Mouse (Mus musculus): ENCODE data around the gene Calcrl. TPM values are rescaled to one million over a fixed set of nuclear protein-coding genes. Genes with fewer than 3 reads are reported as not detected.
A peak's percentile ranks its signal among the peaks of the same experiment; 100 is the strongest.
"Not testable (repeated sequence)": the region's sequence is repeated elsewhere in the genome, so short reads cannot be mapped to it uniquely, and the experiment has no call there.

Calcrl gene
- total RNA-seq, 1 experiment from 2014 or later, result 404 TPM

DNA sequence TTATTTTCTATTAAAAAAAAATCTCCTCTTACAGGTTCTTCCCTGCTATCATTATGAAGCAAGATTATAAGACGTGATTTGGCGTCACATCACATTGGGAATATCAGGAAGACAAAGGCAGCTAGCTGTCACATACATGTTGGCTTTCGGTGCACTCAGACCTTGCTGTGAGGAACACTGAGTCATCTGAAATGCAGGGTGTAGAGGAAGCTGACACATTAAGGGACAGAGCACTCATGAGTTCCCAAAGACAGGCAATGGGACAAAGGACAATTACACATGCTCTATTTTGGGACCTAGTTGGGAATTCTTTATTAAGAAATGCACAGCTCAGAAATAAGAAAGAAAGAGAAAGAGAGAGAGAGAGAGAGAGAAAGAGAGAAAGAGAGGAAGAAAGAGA lies 20.4 kb downstream of the Calcrl start:
- no peak for ATAC-seq (replicated peaks in 1 of 2; ENCODE audit: insufficient read depth in 1 of 2, low FRiP score in 2 of 2, low TSS enrichment in 1 of 2, low read depth in 1 of 2, poor library complexity in 2 of 2, severe bottlenecking in 2 of 2)

DNA sequence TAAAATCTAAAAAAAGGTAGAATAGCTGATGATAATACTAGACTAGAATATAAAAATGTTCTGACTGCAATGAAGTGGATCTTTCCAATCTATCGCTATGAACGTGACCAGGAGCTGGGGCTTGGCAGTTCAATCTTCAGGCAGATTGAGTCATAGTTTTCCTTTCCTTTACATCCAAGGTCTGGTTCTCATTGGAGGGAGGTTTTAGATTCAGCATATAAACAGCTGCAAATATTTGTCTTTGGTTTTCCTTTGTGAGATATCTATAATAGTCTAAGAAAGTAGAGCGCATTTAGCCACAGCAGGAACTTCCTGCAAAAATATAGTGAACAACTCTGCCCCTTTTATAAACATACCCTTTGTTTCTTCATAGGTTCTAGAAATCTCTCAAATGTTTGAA lies 22.5 kb downstream of the Calcrl start:
- ATAC-seq (replicated peaks in 1 of 2; ENCODE audit: insufficient read depth in 1 of 2, low FRiP score in 2 of 2, low TSS enrichment in 1 of 2, low read depth in 1 of 2, poor library complexity in 2 of 2, severe bottlenecking in 2 of 2), result no peak

DNA sequence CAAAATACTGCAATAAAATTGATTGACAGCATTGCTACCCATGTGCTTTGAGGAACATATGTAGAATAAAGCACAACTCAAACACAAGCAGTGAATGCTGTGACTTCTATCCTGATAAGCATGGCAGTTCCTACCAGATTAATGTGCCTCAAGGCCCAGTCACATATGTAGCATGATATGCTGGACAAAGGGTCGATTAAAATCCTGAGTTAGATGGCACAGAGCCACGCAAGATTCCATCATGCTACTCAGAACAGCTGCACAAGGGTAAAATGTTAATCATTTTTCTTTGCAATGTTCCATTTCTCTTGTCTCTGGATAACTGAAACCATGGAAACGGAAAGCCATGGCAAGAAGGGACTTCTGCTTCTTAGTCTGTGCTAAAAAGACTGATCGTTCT lies 28.7 kb downstream of the Calcrl start:
- no peak for ATAC-seq (replicated peaks in 1 of 2; ENCODE audit: insufficient read depth in 1 of 2, low FRiP score in 2 of 2, low TSS enrichment in 1 of 2, low read depth in 1 of 2, poor library complexity in 2 of 2, severe bottlenecking in 2 of 2)

DNA sequence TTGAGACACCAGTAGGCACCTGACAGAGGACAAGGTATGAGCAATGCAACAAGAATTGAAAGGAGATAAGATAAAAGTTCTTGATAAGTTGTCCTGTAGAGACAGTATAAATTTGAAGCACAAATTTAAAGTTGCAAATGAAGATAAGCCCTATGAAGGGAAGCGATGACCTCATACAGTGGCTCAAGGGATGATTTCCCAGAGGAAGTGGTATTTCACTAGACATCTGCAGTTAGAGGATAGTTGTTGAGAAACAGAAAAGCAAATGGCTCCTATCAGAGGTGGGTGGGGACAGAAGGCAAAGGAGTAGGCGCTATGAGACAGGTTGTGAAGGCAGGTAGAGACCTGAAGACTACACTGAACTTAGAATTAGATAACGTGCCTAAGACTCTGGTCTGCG lies 32.0 kb downstream of the Calcrl start:
- peak; percentile 32 to 77; a peak in 1 of 4 replicates for ATAC-seq (replicated peaks in 1 of 2; ENCODE audit: insufficient read depth in 1 of 2, low FRiP score in 2 of 2, low TSS enrichment in 1 of 2, low read depth in 1 of 2, poor library complexity in 2 of 2, severe bottlenecking in 2 of 2)

DNA sequence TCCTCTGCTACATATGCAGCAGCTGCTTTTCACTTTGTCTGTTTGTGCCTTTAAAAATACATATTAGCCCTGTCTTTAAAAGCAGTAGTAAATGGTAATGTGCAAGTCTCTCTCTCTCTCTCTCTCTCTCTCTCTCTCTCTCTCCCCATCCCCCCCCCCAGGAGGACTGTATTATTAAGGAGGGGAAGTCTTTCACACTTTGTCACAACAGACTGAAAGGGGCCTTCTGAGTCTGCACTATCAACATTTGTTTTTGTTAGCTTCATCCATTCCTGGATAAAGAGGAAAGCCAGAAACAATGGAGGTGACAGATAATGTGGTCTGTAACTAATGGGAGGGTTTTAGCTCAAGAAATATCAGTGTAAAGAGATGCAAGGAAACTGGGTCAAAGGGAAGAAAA lies 36.1 kb downstream of the Calcrl start:
- ATAC-seq (replicated peaks in 1 of 2; ENCODE audit: insufficient read depth in 1 of 2, low FRiP score in 2 of 2, low TSS enrichment in 1 of 2, low read depth in 1 of 2, poor library complexity in 2 of 2, severe bottlenecking in 2 of 2), result no peak

DNA sequence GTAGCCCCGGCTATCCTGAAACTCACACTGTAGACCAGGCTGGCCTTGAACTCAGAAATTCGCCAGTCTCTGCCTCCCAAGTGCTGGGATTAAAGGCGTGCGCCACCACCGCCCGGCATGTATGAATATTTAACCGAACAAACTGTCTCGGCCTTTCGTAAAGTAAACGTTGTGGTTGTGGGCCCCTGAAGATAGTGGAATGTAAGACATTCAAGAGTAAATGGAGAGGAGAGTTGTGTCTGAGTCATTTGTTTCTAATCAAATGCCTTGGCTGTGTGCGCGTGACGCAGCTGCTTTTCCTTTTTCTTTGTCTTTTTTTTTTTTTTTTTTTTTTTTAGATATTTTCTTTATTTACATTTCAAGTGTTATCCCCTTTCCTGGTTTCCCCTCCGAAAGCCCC lies 36.7 kb downstream of the Calcrl start:
- not testable (repeated sequence) for ATAC-seq (replicated peaks in 1 of 2; ENCODE audit: insufficient read depth in 1 of 2, low FRiP score in 2 of 2, low TSS enrichment in 1 of 2, low read depth in 1 of 2, poor library complexity in 2 of 2, severe bottlenecking in 2 of 2)

DNA sequence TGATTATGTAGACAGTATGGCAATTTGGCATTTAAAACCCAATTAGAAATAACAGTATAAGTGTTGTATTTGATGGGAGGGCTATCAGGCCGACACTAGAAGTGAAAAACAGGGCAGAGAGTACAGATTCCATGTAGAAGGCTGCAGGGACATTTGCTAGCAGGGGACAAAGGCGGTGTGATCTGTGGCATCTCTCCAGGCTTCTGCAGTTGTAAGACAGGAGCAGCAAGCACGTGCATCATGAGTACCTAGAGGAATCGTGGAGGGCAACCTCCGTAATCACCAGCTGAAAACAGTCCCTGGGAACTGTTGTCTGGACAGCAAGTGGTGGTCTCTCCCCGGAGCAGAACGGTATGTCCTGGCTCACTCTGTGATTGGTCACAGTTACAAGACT lies 37.2 kb downstream of the Calcrl start:
- ATAC-seq (replicated peaks in 1 of 2; ENCODE audit: insufficient read depth in 1 of 2, low FRiP score in 2 of 2, low TSS enrichment in 1 of 2, low read depth in 1 of 2, poor library complexity in 2 of 2, severe bottlenecking in 2 of 2), result no peak

DNA sequence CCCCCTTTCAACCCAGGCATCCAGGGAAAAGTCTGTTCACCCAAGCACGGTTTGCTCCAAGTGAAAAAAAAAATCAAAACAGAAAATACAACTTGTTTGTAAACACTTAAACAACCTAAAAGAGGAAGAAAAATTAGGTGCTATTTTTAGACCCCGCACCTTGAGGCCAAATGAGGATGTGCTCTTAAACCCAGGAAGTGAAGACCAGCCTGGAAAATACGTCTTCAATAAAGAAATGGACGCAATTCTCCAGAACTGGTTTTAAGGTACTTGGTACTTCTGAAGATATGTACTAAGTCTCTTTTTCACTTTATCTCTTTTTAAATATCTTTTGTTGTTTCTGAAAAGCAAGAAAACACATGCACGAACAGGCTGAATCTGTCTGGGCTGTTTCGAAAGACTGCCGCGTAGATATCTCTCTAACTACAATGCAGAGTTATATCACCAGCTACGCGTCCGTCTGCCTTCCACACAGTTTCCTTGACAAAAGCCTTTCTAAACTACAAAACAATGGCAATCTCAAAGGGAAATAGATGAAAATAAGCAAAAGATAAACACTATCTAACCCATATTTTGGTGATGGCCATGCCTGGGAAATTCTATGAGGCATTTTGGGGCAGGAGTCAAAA lies 37.7 kb downstream of the Calcrl start:
- ATAC-seq (replicated peaks in 1 of 2; ENCODE audit: insufficient read depth in 1 of 2, low FRiP score in 2 of 2, low TSS enrichment in 1 of 2, low read depth in 1 of 2, poor library complexity in 2 of 2, severe bottlenecking in 2 of 2), result peak in 1 of 2 experiments; percentile 57; a peak in 1 of 4 replicates

DNA sequence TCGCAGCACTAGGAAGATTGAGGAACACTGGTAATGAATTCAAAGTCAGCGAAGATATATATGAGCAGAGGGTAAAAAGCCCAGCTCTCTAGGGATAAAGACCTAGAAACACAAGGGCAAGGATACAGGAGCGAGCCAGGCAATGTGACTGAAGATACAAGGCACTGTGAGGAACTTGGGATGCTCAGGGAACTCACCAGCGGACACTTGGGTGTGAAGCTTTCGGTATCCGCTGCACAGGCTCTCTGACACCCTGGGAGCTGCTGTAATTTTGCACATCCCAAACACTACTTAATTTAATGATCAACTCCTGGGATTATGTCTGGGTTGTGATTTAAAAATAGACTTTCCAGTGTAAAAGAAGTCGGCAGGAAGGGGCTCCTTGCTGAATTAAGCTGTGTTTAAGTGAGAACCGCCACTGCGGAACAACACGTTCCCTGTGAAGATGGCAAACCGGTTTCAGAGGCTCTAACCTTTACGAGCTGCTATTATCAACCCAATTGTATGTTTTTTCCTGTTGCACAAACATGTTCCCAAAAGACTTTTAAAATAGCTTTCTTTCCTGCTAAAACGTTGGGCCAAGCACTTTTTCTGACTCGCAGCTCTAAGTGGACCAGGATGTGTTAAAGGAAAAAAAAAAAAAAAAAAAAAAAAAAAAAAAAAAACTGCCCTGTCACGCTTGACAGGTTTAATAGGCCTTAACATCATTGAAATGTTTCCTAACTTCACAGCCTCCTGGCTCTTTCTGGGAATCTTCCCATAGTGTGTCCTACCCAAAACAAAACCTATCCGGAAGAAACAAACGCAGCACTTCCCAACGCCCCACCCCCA lies 38.4 kb downstream of the Calcrl start:
- ATAC-seq (replicated peaks in 1 of 2; ENCODE audit: insufficient read depth in 1 of 2, low FRiP score in 2 of 2, low TSS enrichment in 1 of 2, low read depth in 1 of 2, poor library complexity in 2 of 2, severe bottlenecking in 2 of 2), result no peak

DNA sequence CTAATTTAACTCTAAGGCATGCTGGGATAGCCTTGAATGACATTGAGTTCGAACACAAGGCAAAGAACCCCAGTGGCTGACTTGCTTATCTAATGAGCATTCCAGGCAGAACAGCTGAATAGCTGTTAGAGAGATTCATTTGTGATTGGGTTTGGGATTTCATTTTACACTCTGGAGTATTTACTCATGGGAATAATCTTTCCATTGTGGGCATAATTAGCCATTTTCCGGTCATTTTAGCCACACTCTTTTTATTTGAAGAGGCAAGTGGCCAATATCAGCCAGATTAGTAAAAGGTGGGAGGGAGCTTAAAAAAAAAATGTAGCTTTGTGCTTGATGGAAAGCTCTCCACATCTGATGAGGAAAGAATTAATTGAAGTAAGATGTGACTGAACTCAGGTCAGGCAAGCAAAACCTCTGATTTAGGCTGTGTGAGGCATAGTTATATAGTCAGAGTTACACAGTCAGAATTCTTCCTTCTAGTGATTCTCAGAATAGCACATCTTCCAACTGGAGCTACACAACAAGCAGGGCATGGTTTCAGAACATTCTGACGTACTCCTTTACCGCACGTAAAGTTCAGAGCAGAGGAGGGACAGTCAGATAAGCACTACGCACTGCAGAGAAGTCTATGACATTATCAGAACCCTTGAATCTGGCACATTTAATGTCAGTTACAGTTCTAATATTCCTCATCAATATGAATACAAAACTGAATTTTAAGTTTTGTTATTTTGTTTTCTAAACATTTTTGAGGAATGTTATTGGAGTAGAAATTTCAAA lies 40.1 kb downstream of the Calcrl start:
- ATAC-seq (replicated peaks in 1 of 2; ENCODE audit: insufficient read depth in 1 of 2, low FRiP score in 2 of 2, low TSS enrichment in 1 of 2, low read depth in 1 of 2, poor library complexity in 2 of 2, severe bottlenecking in 2 of 2), result no peak

DNA sequence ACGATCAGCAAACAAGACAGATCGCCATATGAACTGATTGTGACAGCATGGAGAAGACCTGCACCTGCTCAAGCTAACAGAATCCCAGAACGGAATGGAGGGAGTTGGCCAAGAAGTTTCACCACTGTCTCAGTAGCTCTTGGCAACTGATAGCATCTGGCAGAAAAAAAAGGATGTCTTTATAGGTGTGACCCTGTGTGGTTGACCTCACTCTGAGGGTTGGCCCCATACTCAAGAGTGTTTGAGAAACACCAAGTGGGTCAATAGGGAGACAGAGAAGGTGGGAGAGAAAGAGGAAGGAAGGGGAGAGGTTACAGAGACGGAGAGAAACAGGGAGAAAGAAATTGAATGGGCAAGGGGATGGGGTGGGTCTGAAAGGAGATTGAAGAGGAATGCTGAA lies 41.4 kb downstream of the Calcrl start:
- peak; percentile 62 to 81; a peak in 3 of 4 replicates for ATAC-seq (replicated peaks in 1 of 2; ENCODE audit: insufficient read depth in 1 of 2, low FRiP score in 2 of 2, low TSS enrichment in 1 of 2, low read depth in 1 of 2, poor library complexity in 2 of 2, severe bottlenecking in 2 of 2)

DNA sequence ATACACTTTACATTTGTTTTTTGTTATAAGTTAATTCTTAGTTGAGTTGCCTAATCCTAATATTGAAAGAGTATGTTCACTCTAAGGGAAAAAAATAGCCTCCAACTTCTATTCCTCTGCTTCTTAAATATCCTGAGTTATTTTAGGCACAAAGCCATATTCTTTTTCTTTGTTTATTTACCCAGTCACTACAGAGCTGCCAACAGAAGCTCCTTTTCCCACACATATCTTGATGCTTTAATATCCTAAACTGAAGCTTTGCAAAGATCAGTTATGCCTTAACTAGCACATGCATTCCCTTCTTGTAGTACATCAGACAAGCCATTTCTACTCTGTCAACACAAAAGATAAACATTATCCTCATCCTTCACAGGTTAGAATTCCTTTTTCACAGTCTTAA lies 42.7 kb downstream of the Calcrl start:
- ATAC-seq (replicated peaks in 1 of 2; ENCODE audit: insufficient read depth in 1 of 2, low FRiP score in 2 of 2, low TSS enrichment in 1 of 2, low read depth in 1 of 2, poor library complexity in 2 of 2, severe bottlenecking in 2 of 2), result no peak

DNA sequence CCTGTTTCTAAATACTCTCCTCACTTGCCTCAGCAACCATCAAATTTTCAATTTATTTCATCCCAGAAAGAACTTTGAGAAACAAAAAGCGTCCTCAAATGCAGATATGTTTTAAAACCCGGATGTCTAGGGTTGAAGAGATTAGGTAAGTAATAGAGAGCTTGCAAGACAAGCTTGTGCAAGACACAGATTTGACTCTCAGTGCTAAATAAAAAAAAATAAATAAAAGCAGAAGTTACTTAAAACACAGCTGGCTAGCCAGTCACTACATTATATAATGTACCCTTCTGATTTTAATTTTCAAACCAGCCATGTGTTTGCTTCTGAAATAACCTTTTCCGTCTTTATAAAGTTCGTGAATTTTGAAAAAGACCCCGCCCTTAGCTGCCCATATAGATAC lies 43.2 kb downstream of the Calcrl start:
- peak; percentile 12 to 56; a peak in 1 of 4 replicates for ATAC-seq (replicated peaks in 1 of 2; ENCODE audit: insufficient read depth in 1 of 2, low FRiP score in 2 of 2, low TSS enrichment in 1 of 2, low read depth in 1 of 2, poor library complexity in 2 of 2, severe bottlenecking in 2 of 2)

DNA sequence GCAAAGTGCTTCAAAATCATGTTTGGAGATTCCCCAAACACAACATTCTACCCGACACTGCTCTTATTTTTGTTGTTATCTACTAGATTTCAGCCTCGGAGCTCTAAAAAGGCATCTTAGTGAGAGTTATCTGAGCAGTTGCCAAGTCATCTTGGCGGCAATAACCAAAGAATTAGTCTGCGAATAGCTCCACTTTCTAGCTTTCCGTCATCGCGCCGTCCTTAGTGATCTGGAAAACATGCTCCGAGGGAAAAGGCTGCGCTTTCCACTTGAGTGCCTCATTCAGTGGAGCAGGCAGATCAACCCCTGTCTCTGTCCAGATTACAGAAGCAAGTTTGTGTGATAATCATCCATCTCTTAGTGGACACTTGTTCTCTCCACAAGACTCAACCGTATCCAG lies 44.4 kb downstream of the Calcrl start:
- ATAC-seq (replicated peaks in 1 of 2; ENCODE audit: insufficient read depth in 1 of 2, low FRiP score in 2 of 2, low TSS enrichment in 1 of 2, low read depth in 1 of 2, poor library complexity in 2 of 2, severe bottlenecking in 2 of 2), result no peak

DNA sequence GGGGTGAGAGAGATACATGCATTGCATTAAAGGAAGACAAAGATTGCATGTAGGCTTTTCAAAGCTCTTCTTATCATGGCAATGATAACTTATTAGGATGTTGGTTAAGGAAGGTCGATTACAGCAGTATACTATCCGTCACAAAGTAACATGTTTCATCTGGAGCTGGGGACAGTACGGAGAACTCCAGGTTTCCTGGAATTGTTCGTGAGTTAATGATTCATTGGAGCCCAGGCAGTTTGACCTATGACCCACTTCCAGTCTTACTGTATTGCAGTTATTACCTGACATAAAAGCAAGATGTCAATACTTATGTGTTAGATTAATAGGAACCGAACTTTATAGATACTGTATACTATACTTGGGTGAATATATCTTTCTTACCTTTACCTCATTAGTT lies 46.5 kb downstream of the Calcrl start:
- ATAC-seq (replicated peaks in 1 of 2; ENCODE audit: insufficient read depth in 1 of 2, low FRiP score in 2 of 2, low TSS enrichment in 1 of 2, low read depth in 1 of 2, poor library complexity in 2 of 2, severe bottlenecking in 2 of 2), result no peak

DNA sequence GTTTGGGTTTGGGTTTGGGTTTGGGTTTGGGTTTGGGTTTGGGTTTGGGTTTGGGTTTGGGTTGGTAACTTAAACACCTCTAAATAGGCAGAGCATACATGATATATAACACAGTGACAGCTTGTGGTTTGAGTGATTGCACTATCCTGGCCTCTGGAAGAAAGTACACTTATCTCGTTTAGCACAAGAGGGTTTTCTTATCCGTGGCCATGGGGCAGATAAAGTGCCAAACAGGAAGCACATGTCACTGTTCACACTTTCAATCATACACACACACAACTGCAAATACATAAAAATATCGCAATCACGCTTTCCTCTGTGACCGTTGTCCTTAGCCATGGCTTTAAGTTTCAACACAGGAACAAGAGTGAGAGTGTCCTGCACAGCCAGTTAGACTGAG lies 56.0 kb downstream of the Calcrl start:
- ATAC-seq (replicated peaks in 1 of 2; ENCODE audit: insufficient read depth in 1 of 2, low FRiP score in 2 of 2, low TSS enrichment in 1 of 2, low read depth in 1 of 2, poor library complexity in 2 of 2, severe bottlenecking in 2 of 2), result peak; percentile 89 to 91

DNA sequence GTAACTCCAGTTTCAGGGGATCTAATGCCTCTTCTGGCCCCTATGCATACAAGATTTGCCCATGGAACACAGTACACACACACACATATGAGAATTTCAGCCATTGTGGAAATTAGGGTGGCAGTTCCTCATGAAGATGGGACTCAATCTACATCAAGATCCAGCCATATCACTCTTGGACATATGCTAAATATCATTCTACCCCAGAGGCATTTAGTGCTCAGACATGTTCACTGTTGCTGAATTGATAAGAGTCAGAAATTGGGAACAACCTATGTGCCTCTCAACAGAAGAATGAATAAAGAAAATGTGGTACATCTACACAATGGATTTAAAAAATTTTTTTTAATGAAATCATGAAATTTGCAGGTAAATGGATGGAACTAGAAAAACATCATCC lies 58.5 kb downstream of the Calcrl start:
- no peak for ATAC-seq (replicated peaks in 1 of 2; ENCODE audit: insufficient read depth in 1 of 2, low FRiP score in 2 of 2, low TSS enrichment in 1 of 2, low read depth in 1 of 2, poor library complexity in 2 of 2, severe bottlenecking in 2 of 2)

DNA sequence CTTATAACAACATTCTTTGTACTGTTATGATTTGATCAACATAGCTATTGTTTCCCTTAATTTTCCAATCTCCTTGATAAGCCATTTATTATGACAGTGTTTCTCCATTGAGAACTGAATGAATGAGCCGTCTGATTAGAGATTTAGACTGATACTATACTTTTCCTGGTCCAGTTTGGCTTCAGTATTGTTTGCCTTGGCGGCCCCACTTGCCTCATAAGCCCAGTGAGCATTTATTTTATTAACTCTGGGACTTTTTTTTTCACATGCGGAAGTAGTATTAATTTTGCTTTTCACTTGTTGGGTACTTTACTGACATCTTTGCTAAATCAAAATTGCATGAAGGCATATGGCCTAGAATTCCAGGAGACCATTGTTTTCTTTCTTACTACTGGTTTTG lies 59.9 kb downstream of the Calcrl start:
- no peak for ATAC-seq (replicated peaks in 1 of 2; ENCODE audit: insufficient read depth in 1 of 2, low FRiP score in 2 of 2, low TSS enrichment in 1 of 2, low read depth in 1 of 2, poor library complexity in 2 of 2, severe bottlenecking in 2 of 2)
